Comparison of ENCODE assay signal across 8 mouse cellular contexts in genomic region chr11:5888563-5888962, GRCm38 (mm10). TPM values are rescaled to one million over a fixed set of nuclear protein-coding genes. Genes with fewer than 3 reads are reported as not detected.
"Had no signal": no experiment of that assay in that cellular context is flagged by ENCODE, and none has a peak within 500 bp of the region (broad histone marks: within the 10 kb centered on the region; RNA-seq: fewer than 3 reads in every experiment).

No protein-coding gene starts in this region.

RNA-seq across cellular contexts. Expression of gene Myl7, which starts 10.0 kb away (rescaled TPM):
- total RNA-seq: layer of hippocampus, adult 2 months; layer of hippocampus, postnatal 25 days; left cerebral cortex, adult 18-20 months; left cerebral cortex, postnatal 25 days; monocyte, adult 5-6 weeks; neutrophil, adult 5-6 weeks had no signal
- polyA plus RNA-seq: midbrain, embryonic 16.5 days; myocyte had no signal

RNA-seq across cellular contexts. Expression of gene Aebp1, which starts 26.8 kb away (rescaled TPM):
- total RNA-seq: monocyte, adult 5-6 weeks; neutrophil, adult 5-6 weeks had no signal
